Mouse (Mus musculus) kidney, adult 2 months (tissue): ENCODE data around the gene Ccdc85c. TPM values are rescaled to one million over a fixed set of nuclear protein-coding genes. Genes with fewer than 3 reads are reported as not detected.

Source experiments
- DNase-seq: peaks from one replicate; pipeline ENCODE4 v3.0.0; 2021
- H3K27ac ChIP-seq: fragments of 200-500 bp; 2 replicates; pipeline ENCODE4 v1.5.1; 2012; ENCODE audit warnings: low read depth, low read length, control low read depth, inconsistent platforms; ENCODE audit not compliant: insufficient read depth
- H3K27me3 ChIP-seq: fragments of 200-500 bp; replicated peaks from 2 replicates; pipeline ENCODE4 v1.6.1; 2012; ENCODE audit warnings: mild to moderate bottlenecking, moderate library complexity, low read length, inconsistent platforms; ENCODE audit not compliant: control insufficient read depth, insufficient read depth
- H3K36me3 ChIP-seq: fragments of 200-500 bp; 2 replicates; pipeline ENCODE4 v1.6.1; 2012; ENCODE audit warnings: mild to moderate bottlenecking, moderate library complexity, low read length, inconsistent platforms; ENCODE audit not compliant: control insufficient read depth, insufficient read depth
- H3K4me1 ChIP-seq: fragments of 200-500 bp; 2 replicates; pipeline ENCODE4 v1.6.1; 2011; ENCODE audit warnings: low read length; ENCODE audit not compliant: control insufficient read depth, insufficient read depth
- H3K4me3 ChIP-seq: fragments of 200-500 bp; 2 replicates; pipeline ENCODE4 v1.5.1; 2011; ENCODE audit warnings: mild to moderate bottlenecking, low read depth, low read length, control low read depth; ENCODE audit not compliant: insufficient read depth
- CTCF ChIP-seq: fragments of 200-500 bp; conservative IDR thresholded peaks from 2 replicates; pipeline ENCODE4 v1.5.1; 2011; ENCODE audit warnings: low read depth, mild to moderate bottlenecking, control low read depth, low read length, moderate library complexity, mixed read lengths; ENCODE audit not compliant: insufficient read depth, insufficient read length
- POLR2A ChIP-seq: fragments of 200-500 bp; IDR thresholded peaks from one replicate; pipeline ENCODE4 v1.6.1; 2011; ENCODE audit warnings: low read depth, low read length, control low read depth
- WGBS: fragments of 180-500 bp; shearing (Covaris S2); methylation state at CpG from one replicate; pipeline ENCODE4 v1.1.7; 2018; 5-methylcytosine and 5-hydroxymethylcytosine counted together
- polyA plus RNA-seq: library from polyadenylated mRNA; depleted of rRNA; stranded (reverse); fragments of >200 nt; gene quantifications from 2 replicates; pipeline ENCODE4 v1.2.3, GENCODE M21; 2012; rRNA removed

The Ccdc85c gene
- polyA plus RNA-seq, result 15.7 and 19.4 TPM in 2 replicates

DNA sequence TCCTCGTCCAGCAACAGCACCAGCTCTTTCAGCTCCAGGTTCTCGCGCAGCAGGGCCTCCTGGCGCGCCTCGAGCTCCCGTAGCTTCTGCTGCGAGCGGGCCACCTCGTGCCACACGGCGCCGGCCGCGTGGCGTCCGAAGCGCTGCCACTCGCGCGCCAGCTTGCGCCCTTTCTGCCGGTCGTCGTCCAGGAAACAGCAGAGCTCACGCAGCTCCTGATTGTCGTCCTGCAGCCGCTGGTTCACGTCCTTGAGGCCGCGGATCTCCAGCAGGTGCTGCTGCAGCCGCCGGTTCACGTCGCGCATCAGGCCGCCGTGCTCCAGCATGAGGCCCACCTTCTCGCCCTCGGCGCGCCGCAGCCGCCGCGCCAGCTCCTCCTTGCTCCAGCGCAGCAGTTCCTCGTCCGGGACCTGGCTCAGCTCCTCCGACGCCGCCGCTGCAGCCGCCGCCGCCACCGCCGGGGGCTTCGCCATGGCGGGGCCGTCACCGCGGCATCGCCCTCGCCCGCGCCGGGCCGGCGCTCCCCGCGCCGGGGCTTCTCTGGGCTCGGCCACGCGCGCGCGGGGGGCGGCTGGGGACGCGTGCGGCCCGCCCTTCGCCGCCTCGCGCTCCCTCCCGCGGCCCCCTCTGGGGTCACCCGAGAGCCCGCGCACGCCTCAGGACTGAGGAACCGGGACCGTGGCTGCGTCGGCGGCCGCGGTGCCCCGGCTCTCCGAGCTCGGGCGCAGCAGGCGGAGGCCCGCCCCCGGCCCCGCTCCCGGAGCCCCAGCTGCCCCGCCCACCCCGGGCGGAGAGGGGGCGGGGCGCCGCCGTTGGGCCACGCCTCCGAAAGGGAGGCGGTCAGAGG, at the start of gene Ccdc85c:
TSS of gene Ccdc85c (minus strand) at position 765 of the 847 bp plus-strand sequence.
- under 1% methylated on average over 116 of the region's 120 CpGs for WGBS

DNA sequence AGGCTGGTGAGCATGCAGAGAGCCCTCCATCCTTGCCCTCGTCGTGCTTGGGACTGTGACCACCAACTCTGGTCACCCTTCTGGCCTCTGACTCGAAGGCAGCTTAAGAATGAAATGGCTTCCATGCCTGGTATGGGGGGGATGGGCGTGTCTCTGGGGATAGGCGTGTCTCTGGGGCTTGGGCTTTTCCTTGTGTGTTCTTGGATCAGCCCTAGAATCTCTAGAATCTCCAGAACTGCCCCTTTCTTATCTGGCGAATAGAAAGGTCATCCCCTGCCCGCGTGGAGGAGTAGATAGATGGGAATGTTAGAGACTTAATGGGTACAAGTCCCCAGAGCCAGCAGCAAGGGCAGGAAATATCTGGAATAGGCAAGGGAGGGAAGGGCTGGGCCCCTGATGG, 44.9 kb upstream of the Ccdc85c start:
- no peak for DNase-seq
- H3K4me1 ChIP-seq, result no peaks in the 10 kb centered on the region
- H3K36me3 ChIP-seq, result no peaks in the 10 kb centered on the region
- TF ChIP-seq CTCF, result no peak
- no peak for TF ChIP-seq POLR2A
- H3K4me3 ChIP-seq, result no peak overlapping the region
- WGBS, result 41% methylated on average over 8 of the region's 8 CpGs
- H3K27me3 ChIP-seq, result no peaks in the 10 kb centered on the region
- no peak overlapping the region for H3K27ac ChIP-seq

More for the DNA sequence above, at the start of gene Ccdc85c:
- Histone ChIP-seq H3K27me3 (no peaks in the 10 kb centered on the region), H3K27ac (no peak within 1 kb of the TSS), H3K36me3 (no peaks in the 10 kb centered on the region), H3K4me1 (peaks cover 21% of the 10 kb centered on the region), H3K4me3 (peak within 1 kb of the TSS; percentile 70)
- TF ChIP-seq CTCF (no peak), POLR2A (no peak)
- peak; percentile 52 for DNase-seq

DNA sequence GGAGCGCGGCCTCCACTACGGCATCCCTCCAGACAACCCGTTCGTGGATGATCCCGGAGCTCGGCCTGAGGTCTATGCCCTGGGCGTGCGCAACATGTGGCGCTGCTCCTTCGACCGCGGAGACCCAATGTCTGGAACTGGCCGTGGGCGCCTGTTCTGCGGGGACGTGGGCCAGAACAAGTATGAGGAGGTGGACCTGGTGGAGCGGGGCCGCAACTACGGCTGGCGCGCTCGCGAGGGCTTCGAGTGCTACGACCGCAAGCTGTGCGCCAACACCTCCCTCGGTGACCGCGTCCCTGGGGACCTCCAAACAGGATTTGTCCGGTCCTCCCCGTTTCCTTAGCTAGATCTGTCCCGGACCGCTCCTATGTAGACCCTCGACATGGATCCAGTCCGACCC, 43.3 kb upstream of the Ccdc85c start:
- Histone ChIP-seq H3K27me3 (no peaks in the 10 kb centered on the region), H3K36me3 (no peaks in the 10 kb centered on the region), H3K27ac (no peak overlapping the region), H3K4me1 (no peaks in the 10 kb centered on the region), H3K4me3 (no peak overlapping the region)
- WGBS, result 16% methylated on average over 37 of the region's 37 CpGs
- TF ChIP-seq POLR2A (no peak), CTCF (no peak)
- DNase-seq, result no peak

DNA sequence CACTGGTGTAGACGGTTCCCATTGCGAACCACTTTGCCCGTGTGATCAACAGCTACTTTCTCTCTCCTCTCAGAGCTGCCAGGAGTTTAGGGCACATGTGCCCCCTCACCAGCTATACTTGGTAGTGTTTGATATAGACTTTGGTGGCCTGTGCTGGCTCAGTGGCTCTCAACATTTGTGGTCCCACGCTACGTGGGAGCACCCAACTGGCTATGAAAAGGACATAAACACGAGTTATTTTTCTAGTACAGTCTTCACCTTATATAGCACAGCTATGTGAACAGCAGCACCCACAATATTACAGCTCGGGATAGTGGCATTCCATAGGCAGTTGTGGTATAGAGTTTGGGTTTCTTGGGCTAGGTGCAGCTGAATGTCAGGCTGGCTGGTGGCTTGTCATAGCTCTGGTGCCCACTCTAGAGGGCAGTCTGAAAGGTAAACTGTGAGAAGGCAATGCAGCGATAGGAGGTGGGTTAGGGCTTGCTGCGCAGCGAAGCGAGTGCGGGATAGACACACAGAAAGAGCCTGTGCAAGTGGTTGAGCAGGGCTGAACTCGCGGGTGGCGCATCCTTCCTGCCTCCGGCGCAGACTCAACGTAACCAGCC, 42.7 kb upstream of the Ccdc85c start:
- no peak for TF ChIP-seq CTCF
- no peak for TF ChIP-seq POLR2A
- Histone ChIP-seq H3K4me1 (no peaks in the 10 kb centered on the region), H3K27ac (no peak overlapping the region), H3K27me3 (no peaks in the 10 kb centered on the region), H3K4me3 (no peak overlapping the region), H3K36me3 (no peaks in the 10 kb centered on the region)
- no peak for DNase-seq
- 24% methylated on average over 18 of the region's 18 CpGs for WGBS

DNA sequence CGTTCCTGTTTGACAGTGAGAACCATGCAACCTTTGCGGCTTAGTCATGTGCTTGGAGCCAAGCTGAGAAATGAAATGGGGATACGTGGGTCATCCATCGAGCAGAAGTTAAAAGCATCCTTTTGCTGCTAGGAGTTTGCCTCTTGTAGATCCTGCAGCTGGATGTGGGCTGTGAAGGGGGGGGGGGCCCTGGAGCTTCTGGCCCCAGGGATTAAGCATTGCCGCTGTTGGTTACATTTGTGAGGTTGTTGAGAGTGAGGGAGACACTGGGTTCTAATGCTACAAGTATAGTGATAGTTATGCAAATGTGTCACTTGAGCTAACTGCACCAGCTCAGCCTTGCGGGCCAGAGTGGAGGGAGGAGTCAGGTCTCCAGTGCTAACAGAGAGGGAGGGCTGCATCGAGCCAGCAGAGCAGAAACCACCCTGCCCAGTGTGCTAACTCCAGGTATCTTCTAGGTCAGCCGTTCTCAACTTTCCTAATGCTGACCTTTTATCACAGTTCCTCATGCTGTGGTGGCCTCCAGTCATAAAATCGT, 42.0 kb upstream of the Ccdc85c start:
- TF ChIP-seq CTCF (no peak), POLR2A (no peak)

DNA sequence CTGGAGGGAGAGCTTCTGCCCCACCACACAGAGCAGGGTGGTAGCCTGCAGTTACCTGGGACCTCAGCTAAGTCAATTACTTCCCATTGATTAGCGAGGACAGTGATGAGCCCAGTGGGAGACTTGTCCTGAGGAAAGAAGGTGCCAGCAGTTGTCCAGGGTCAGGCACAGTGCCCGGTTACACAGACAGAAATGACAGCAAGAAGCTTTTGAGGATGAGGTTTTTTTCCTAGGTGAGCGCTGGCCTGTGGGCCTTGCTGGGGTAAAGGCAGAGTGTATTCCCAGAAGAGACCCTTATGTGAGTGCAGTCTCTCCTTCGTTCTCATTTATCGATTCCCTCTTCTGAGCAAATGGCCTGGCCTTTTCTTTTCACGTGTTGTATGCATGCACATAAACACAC, 41.4 kb upstream of the Ccdc85c start:
- Histone ChIP-seq H3K4me3 (no peak overlapping the region), H3K27me3 (no peaks in the 10 kb centered on the region)
- WGBS, result 65% methylated on average over 6 of the region's 6 CpGs

More for the DNA sequence above, 42.0 kb upstream of the Ccdc85c start:
- H3K27ac ChIP-seq, result no peak overlapping the region
- DNase-seq, result no peak
- no peaks in the 10 kb centered on the region for H3K36me3 ChIP-seq
- WGBS, result 21% methylated on average over 9 of the region's 9 CpGs
- H3K4me3 ChIP-seq, result no peak overlapping the region
- no peaks in the 10 kb centered on the region for H3K4me1 ChIP-seq
- H3K27me3 ChIP-seq, result no peaks in the 10 kb centered on the region

DNA sequence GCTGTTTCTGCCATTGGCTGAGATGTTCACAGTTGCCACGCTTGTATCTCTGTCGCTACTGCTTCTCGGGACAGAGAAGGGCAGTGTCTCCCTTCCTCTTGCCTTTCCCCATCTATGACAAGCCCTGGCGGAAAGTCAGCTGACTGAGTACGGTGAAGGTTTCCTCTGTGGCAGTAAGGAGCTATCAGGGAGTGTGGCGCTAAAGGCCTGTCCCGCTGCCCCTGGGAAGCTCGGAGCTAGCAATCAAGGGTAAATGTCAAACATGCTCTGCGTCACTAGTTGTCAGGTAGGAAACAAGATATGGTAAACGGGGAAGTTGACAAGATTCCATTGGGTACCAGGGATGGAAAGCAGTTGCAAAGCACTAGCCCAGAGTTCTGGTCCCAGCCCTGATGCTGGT, 40.6 kb upstream of the Ccdc85c start:
- Histone ChIP-seq H3K36me3 (no peaks in the 10 kb centered on the region), H3K27me3 (no peaks in the 10 kb centered on the region), H3K4me3 (no peak overlapping the region), H3K4me1 (no peaks in the 10 kb centered on the region), H3K27ac (no peak overlapping the region)
- no peak for DNase-seq
- TF ChIP-seq CTCF (no peak), POLR2A (no peak)
- WGBS, result 57% methylated on average over 10 of the region's 10 CpGs

More for the DNA sequence above, 41.4 kb upstream of the Ccdc85c start:
- TF ChIP-seq CTCF (no peak), POLR2A (no peak)
- Histone ChIP-seq H3K4me1 (no peaks in the 10 kb centered on the region), H3K36me3 (no peaks in the 10 kb centered on the region), H3K27ac (no peak overlapping the region)
- DNase-seq, result no peak
